9 mouse cellular contexts compared by ENCODE assay signal in genomic region chr4:62697469-62697868, GRCm38 (mm10).
DNase-seq lines count a peak whose midpoint lies in the region; ATAC-seq and TF ChIP-seq lines count a peak whose summit lies in the region.
"Had no signal": no experiment of that assay in that cellular context is flagged by ENCODE, and none has a peak within 500 bp of the region (broad histone marks: within the 10 kb centered on the region; RNA-seq: fewer than 3 reads in every experiment).

No protein-coding gene starts in this region.

- no peak overlapping the region for H3K4me2 ChIP-seq in lung, embryonic 16.5 days (ENCODE audit: low read depth, low read length)
- H3K4me2 ChIP-seq: liver, embryonic 15.5 days had no signal

- TF ChIP-seq RAD21 in MEL (IDR thresholded peaks at IDR 0.05; ENCODE audit: low read depth, low read length): peak; percentile 2

- no peak overlapping the region for H3K4me3 ChIP-seq in MEL (ENCODE audit: control insufficient read depth in 1 of 2, insufficient read depth in 1 of 2, low read depth in 2 of 2, low read length in 2 of 2)
- H3K4me3 ChIP-seq in lung, embryonic 16.5 days (ENCODE audit: low read length): no peak overlapping the region
- H3K4me3 ChIP-seq: liver, embryonic 15.5 days had no signal

- TF ChIP-seq CTCF in MEL (IDR thresholded peaks at IDR 0.05 in 2 of 3, conservative IDR thresholded peaks at IDR 0.05 in 1 of 3; ENCODE audit: control insufficient read depth in 1 of 3, insufficient read depth in 1 of 3, low read depth in 2 of 3, low read length in 3 of 3, poor library complexity in 1 of 3, severe bottlenecking in 1 of 3): peak in 2 of 3 experiments; percentile 11 to 31; a peak in 3 of 6 replicates

- DNase-seq in MEL (ENCODE audit: low read depth, low spot score): no peak
- DNase-seq in cerebellum, adult 11 months: peak; percentile 74
- DNase-seq in heart, postnatal 4 days: peak; percentile 96
- DNase-seq in layer of hippocampus, adult 8-10 months (ENCODE audit: low spot score in 2 of 2): peak; percentile 75 to 89
- DNase-seq in retina, postnatal 1 day: peak; percentile 85
- peak; percentile 90 for DNase-seq in thymus, postnatal 4 days

- no peaks in the 10 kb centered on the region for H3K9me3 ChIP-seq in MEL (replicated peaks; ENCODE audit: insufficient read depth, low read length)
- no peaks in the 10 kb centered on the region for H3K9me3 ChIP-seq in lung, embryonic 16.5 days (ENCODE audit: control insufficient read depth, low read length)
- H3K9me3 ChIP-seq: liver, embryonic 15.5 days had no signal

- H3K27ac ChIP-seq in MEL (ENCODE audit: control insufficient read depth, low read depth, low read length): no peak overlapping the region
- peak overlapping the region; percentile 76 for H3K27ac ChIP-seq in lung, embryonic 16.5 days (ENCODE audit: low read length)
- H3K27ac ChIP-seq: liver, embryonic 15.5 days had no signal

- no peaks in the 10 kb centered on the region for H3K27me3 ChIP-seq in MEL (ENCODE audit: control insufficient read depth in 1 of 2, insufficient read depth in 2 of 2, low read length in 2 of 2)
- no peaks in the 10 kb centered on the region for H3K27me3 ChIP-seq in lung, embryonic 16.5 days (ENCODE audit: control insufficient read depth, insufficient read depth, low read depth, low read length)
- H3K27me3 ChIP-seq: liver, embryonic 15.5 days had no signal

- no peaks in the 10 kb centered on the region for H3K36me3 ChIP-seq in MEL (ENCODE audit: control insufficient read depth in 1 of 2, insufficient read depth in 2 of 2, low read length in 2 of 2)
- H3K36me3 ChIP-seq in lung, embryonic 16.5 days (ENCODE audit: control insufficient read depth, insufficient read depth, low read length): peaks cover 14% of the 10 kb centered on the region; the same call in 1 of the 2 replicates

- H3K9ac ChIP-seq in MEL (ENCODE audit: control insufficient read depth, low read depth, low read length, poor library complexity, severe bottlenecking): no peak overlapping the region
- H3K9ac ChIP-seq in lung, embryonic 16.5 days (ENCODE audit: low read length): no peak overlapping the region
- H3K9ac ChIP-seq: liver, embryonic 15.5 days had no signal

- WGBS in lung, embryonic 16.5 days: 14% methylated on average over 2 of the region's 2 CpGs

- no peaks in the 10 kb centered on the region for H3K4me1 ChIP-seq in MEL (ENCODE audit: control insufficient read depth in 1 of 2, insufficient read depth in 2 of 2, low read length in 2 of 2)
- H3K4me1 ChIP-seq in lung, embryonic 16.5 days (replicated peaks; ENCODE audit: control insufficient read depth, insufficient read depth, low read length): peaks cover 43% of the 10 kb centered on the region

- ATAC-seq in frontal cortex, adult (ENCODE audit: low TSS enrichment): peak; percentile 61
- peak; percentile 65 for ATAC-seq in lung, embryonic 16.5 days (ENCODE audit: low read depth)

- no peak for TF ChIP-seq EP300 in MEL (IDR thresholded peaks at IDR 0.05; ENCODE audit: low read depth in 1 of 2, low read length in 2 of 2)

- H3K79me2 ChIP-seq in MEL (ENCODE audit: control insufficient read depth, insufficient read depth, low read length, poor library complexity): no peaks in the 10 kb centered on the region

- no peak for TF ChIP-seq POLR2A in MEL (IDR thresholded peaks at IDR 0.05; ENCODE audit: control insufficient read depth in 1 of 2, insufficient read depth in 1 of 2, low read depth in 1 of 2, low read length in 2 of 2, poor library complexity in 1 of 2)

TF ChIP-seq in MEL, 35 proteins besides CTCF, POLR2A, EP300 and RAD21:
- TF ChIP-seq ZMIZ1 (IDR thresholded peaks at IDR 0.05; ENCODE audit: low read depth, low read length) (no peak), MYC (IDR thresholded peaks at IDR 0.05; ENCODE audit: low read depth, low read length) (no peak), RCOR1 (IDR thresholded peaks at IDR 0.05; ENCODE audit: low read depth, low read length) (no peak), UBTF (IDR thresholded peaks at IDR 0.05; ENCODE audit: borderline replicate concordance, insufficient read depth, low read depth, low read length) (no peak), NELFE (IDR thresholded peaks at IDR 0.05; ENCODE audit: low read depth, low read length) (no peak), ZKSCAN1 (IDR thresholded peaks at IDR 0.05; ENCODE audit: low read depth, low read length) (no peak), POLR2AphosphoS5 (IDR thresholded peaks at IDR 0.05; ENCODE audit: borderline replicate concordance, low read depth, low read length) (no peak), ETS1 (IDR thresholded peaks at IDR 0.05; ENCODE audit: low read depth, low read length) (no peak)
